Mouse (Mus musculus) forebrain, embryonic 16.5 days (tissue): Measurements from ENCODE around the gene Olfr1368. TPM values are rescaled to one million over a fixed set of nuclear protein-coding genes. Genes with fewer than 3 reads are reported as not detected.

Source experiments
- ATAC-seq: fragments of 200-750 bp; cut with Nextera tagmentation; 2 replicates; pipeline ENCODE4 v1.8.0; 2017; ENCODE audit warnings: mild to moderate bottlenecking, moderate library complexity
- H3K27ac ChIP-seq: fragments of 300-500 bp; sonication (generic); 2 replicates; pipeline ENCODE4 v1.5.1; 2014; ENCODE audit warnings: low read length, control low read depth
- H3K27me3 ChIP-seq: fragments of 300-500 bp; sonication (generic); replicated peaks from 2 replicates; pipeline ENCODE4 v1.6.1; 2014; ENCODE audit warnings: low read length; ENCODE audit not compliant: control insufficient read depth, insufficient read depth
- H3K36me3 ChIP-seq: fragments of 300-500 bp; sonication (generic); 2 replicates; pipeline ENCODE4 v1.6.1; 2014; ENCODE audit not compliant: control insufficient read depth, insufficient read depth
- H3K4me1 ChIP-seq: fragments of 300-500 bp; sonication (generic); replicated peaks from 2 replicates; pipeline ENCODE4 v1.6.1; 2014; ENCODE audit warnings: low read length; ENCODE audit not compliant: control insufficient read depth, insufficient read depth
- H3K4me2 ChIP-seq: fragments of 300-500 bp; sonication (generic); 2 replicates; pipeline ENCODE4 v1.6.1; 2014; ENCODE audit warnings: mild to moderate bottlenecking, low read length, control low read depth
- H3K4me3 ChIP-seq: fragments of 300-500 bp; sonication (generic); replicated peaks from 2 replicates; pipeline ENCODE4 v1.5.1; 2014; ENCODE audit warnings: mild to moderate bottlenecking, low read length, control low read depth
- H3K9ac ChIP-seq: fragments of 300-500 bp; sonication (generic); replicated peaks from 2 replicates; pipeline ENCODE4 v1.6.1; 2014; ENCODE audit warnings: low read depth, low read length, control low read depth
- H3K9me3 ChIP-seq: fragments of 300-500 bp; sonication (generic); 2 replicates; pipeline ENCODE4 v1.6.1; 2016; ENCODE audit warnings: low read length; ENCODE audit not compliant: control insufficient read depth
- WGBS: fragments of 180-500 bp; shearing (Covaris S2); extraction: QIAGEN DNeasy Blood & Tissue Kit; methylation state at CpG from one replicate; pipeline ENCODE4 v1.1.7; 2014; 5-methylcytosine and 5-hydroxymethylcytosine counted together
- polyA plus RNA-seq: library from polyadenylated mRNA; unstranded; fragments of >200 nt; fragmentation: Nextera tagmentation; extraction: Ambion mirVana; gene quantifications from 2 replicates; pipeline ENCODE4 v1.2.1, GENCODE M21; 2015

Olfr1368 gene
- polyA plus RNA-seq, 1 experiment from 2014 or later: not detected

GRCm38 (mm10) chr13:21109759-21110158 is 35.9 kb downstream of the Olfr1368 start:
- H3K9me3 ChIP-seq: no peaks in the 10 kb centered on the region
- H3K4me2 ChIP-seq: no peak overlapping the region
- H3K27ac ChIP-seq: no peak overlapping the region
- H3K27me3 ChIP-seq: no peaks in the 10 kb centered on the region
- H3K4me3 ChIP-seq: no peak overlapping the region
- ATAC-seq: no peak
- no peaks in the 10 kb centered on the region for H3K36me3 ChIP-seq
- 95% methylated on average over 3 of the region's 3 CpGs for WGBS
- H3K9ac ChIP-seq: no peak overlapping the region
- H3K4me1 ChIP-seq: no peaks in the 10 kb centered on the region

Other genes with a start within 250 kb of the Olfr1368 start
- not detected in 2 replicates for gene Olfr1370, start 70.9 kb downstream of the Olfr1368 start, polyA plus RNA-seq
- not detected in 2 replicates for gene Olfr1369-ps1, start 34.4 kb downstream of the Olfr1368 start, polyA plus RNA-seq
- not detected in 2 replicates for gene Olfr263, start 16.2 kb downstream of the Olfr1368 start, polyA plus RNA-seq
- 89.7 and 96.6 TPM in 2 replicates for gene Trim27, start 33.6 kb upstream of the Olfr1368 start, polyA plus RNA-seq
- gene Gpx5, start 146.9 kb upstream of the Olfr1368 start, polyA plus RNA-seq: not detected in 2 replicates
- not detected in 2 replicates for gene Gpx6, start 166.3 kb upstream of the Olfr1368 start, polyA plus RNA-seq
- not detected in 2 replicates for gene Olfr1367, start 201.0 kb upstream of the Olfr1368 start, polyA plus RNA-seq
- 15.5 and 16.1 TPM in 2 replicates for gene Zscan12, start 217.0 kb upstream of the Olfr1368 start, polyA plus RNA-seq